Mouse (Mus musculus) heart, embryonic 11.5 days (tissue): ENCODE data around the gene Galnt4. TPM values are rescaled to one million over a fixed set of nuclear protein-coding genes. Genes with fewer than 3 reads are reported as not detected.

Source experiments
- ATAC-seq: fragments of 200-750 bp; cut with Nextera tagmentation; replicated peaks from 2 replicates; pipeline ENCODE4 v1.8.0; 2017; ENCODE audit warnings: moderate library complexity; ENCODE audit not compliant: insufficient number of reproducible peaks, low FRiP score, low TSS enrichment
- H3K27ac ChIP-seq: fragments of 300-500 bp; sonication (generic); 2 replicates; pipeline ENCODE4 v1.5.1; 2014; ENCODE audit warnings: mild to moderate bottlenecking, low read depth, low read length
- H3K27me3 ChIP-seq: fragments of 300-500 bp; sonication (generic); 2 replicates; pipeline ENCODE4 v1.6.1; 2014; ENCODE audit warnings: mild to moderate bottlenecking, low read length, mixed read lengths; ENCODE audit not compliant: control insufficient read depth, insufficient read depth
- H3K36me3 ChIP-seq: fragments of 300-500 bp; sonication (generic); 2 replicates; pipeline ENCODE4 v1.6.1; 2014; ENCODE audit warnings: mild to moderate bottlenecking, low read length, moderate library complexity, mixed read lengths; ENCODE audit not compliant: control insufficient read depth, insufficient read depth
- H3K4me1 ChIP-seq: fragments of 300-500 bp; sonication (generic); 2 replicates; pipeline ENCODE4 v1.6.1; 2014; ENCODE audit warnings: low read length; ENCODE audit not compliant: control insufficient read depth, insufficient read depth
- H3K4me2 ChIP-seq: fragments of 300-500 bp; sonication (generic); 2 replicates; pipeline ENCODE4 v1.6.1; 2014; ENCODE audit warnings: mild to moderate bottlenecking, moderate library complexity
- H3K4me3 ChIP-seq: fragments of 300-500 bp; sonication (generic); 2 replicates; pipeline ENCODE4 v1.5.1; 2014; ENCODE audit warnings: low read depth, low read length
- H3K9ac ChIP-seq: fragments of 300-500 bp; sonication (generic); 2 replicates; pipeline ENCODE4 v1.6.1; 2014; ENCODE audit warnings: mild to moderate bottlenecking, low read depth, low read length, moderate library complexity
- H3K9me3 ChIP-seq: fragments of 300-500 bp; sonication (generic); replicated peaks from 2 replicates; pipeline ENCODE4 v1.6.1; 2016; ENCODE audit warnings: low read length; ENCODE audit not compliant: control insufficient read depth
- WGBS: fragments of 180-500 bp; shearing (Covaris S2); extraction: QIAGEN DNeasy Blood & Tissue Kit; methylation state at CpG from one replicate; pipeline ENCODE4 v1.1.7; 2014; ENCODE audit not compliant: insufficient replicate concordance; 5-methylcytosine and 5-hydroxymethylcytosine counted together
- polyA plus RNA-seq: library from polyadenylated mRNA; unstranded; fragments of >200 nt; fragmentation: Nextera tagmentation; extraction: Ambion mirVana; gene quantifications from 2 replicates; pipeline ENCODE4 v1.2.1, GENCODE M21; 2014

Gene Galnt4
- polyA plus RNA-seq, 1 experiment from 2014 or later = 6.2 TPM

GRCm38 (mm10) chr10:99117876-99118275 is 9.9 kb downstream of the Galnt4 start:
- no peak overlapping the region for H3K4me3 ChIP-seq
- 61% methylated on average over 10 of the region's 10 CpGs for WGBS
- H3K4me1 ChIP-seq = peaks cover 19% of the 10 kb centered on the region
- H3K4me2 ChIP-seq = no peak overlapping the region
- no peaks in the 10 kb centered on the region for H3K27me3 ChIP-seq
- H3K9ac ChIP-seq = no peak overlapping the region
- H3K9me3 ChIP-seq = no peaks in the 10 kb centered on the region
- H3K36me3 ChIP-seq = no peaks in the 10 kb centered on the region
- no peak for ATAC-seq
- no peak overlapping the region for H3K27ac ChIP-seq

GRCm38 (mm10) chr10:99118697-99119096 is 10.7 kb downstream of the Galnt4 start:
- peaks cover 19% of the 10 kb centered on the region for H3K4me1 ChIP-seq
- no peak overlapping the region for H3K9ac ChIP-seq
- no peak overlapping the region for H3K27ac ChIP-seq
- no peak overlapping the region for H3K4me3 ChIP-seq
- H3K36me3 ChIP-seq = no peaks in the 10 kb centered on the region
- WGBS = 46% methylated on average over 6 of the region's 6 CpGs
- H3K27me3 ChIP-seq = no peaks in the 10 kb centered on the region
- no peak for ATAC-seq
- H3K4me2 ChIP-seq = no peak overlapping the region
- no peaks in the 10 kb centered on the region for H3K9me3 ChIP-seq

- Histone ChIP-seq H3K4me2 (no peak overlapping the region), H3K9me3 (no peaks in the 10 kb centered on the region), H3K4me3 (no peak overlapping the region), H3K36me3 (no peaks in the 10 kb centered on the region), H3K4me1 (peaks cover 19% of the 10 kb centered on the region), H3K9ac (no peak overlapping the region), H3K27me3 (no peaks in the 10 kb centered on the region), H3K27ac (no peak overlapping the region)
- no peak for ATAC-seq
- 69% methylated on average over 4 of the region's 4 CpGs for WGBS
These were observed 11.5 kb downstream of the Galnt4 start for GRCm38 (mm10) chr10:99119471-99119870.

GRCm38 (mm10) chr10:99126225-99126624 is 18.3 kb downstream of the Galnt4 start, which contains the start of gene Phxr2:
TSS of gene Phxr2 (minus strand) at chr10:99126325.
- no peak for ATAC-seq
- Histone ChIP-seq H3K9ac (no peak within 1 kb of the TSS), H3K4me1 (no peaks in the 10 kb centered on the region), H3K27ac (no peak within 1 kb of the TSS), H3K36me3 (no peaks in the 10 kb centered on the region), H3K9me3 (no peaks in the 10 kb centered on the region), H3K4me3 (no peak within 1 kb of the TSS), H3K27me3 (no peaks in the 10 kb centered on the region), H3K4me2 (no peak within 1 kb of the TSS)
- 85% methylated on average over 4 of the region's 4 CpGs for WGBS

GRCm38 (mm10) chr10:99126954-99127353 is 19.0 kb downstream of the Galnt4 start:
- Histone ChIP-seq H3K27ac (no peak overlapping the region), H3K27me3 (no peaks in the 10 kb centered on the region), H3K9ac (no peak overlapping the region), H3K4me2 (no peak overlapping the region), H3K36me3 (no peaks in the 10 kb centered on the region), H3K4me1 (no peaks in the 10 kb centered on the region), H3K9me3 (no peaks in the 10 kb centered on the region), H3K4me3 (no peak overlapping the region)
- WGBS = 82% methylated on average over 14 of the region's 14 CpGs
- no peak for ATAC-seq

GRCm38 (mm10) chr10:99127691-99128261 is 19.8 kb downstream of the Galnt4 start:
- Histone ChIP-seq H3K4me2 (no peak overlapping the region), H3K9ac (no peak overlapping the region), H3K27ac (no peak overlapping the region), H3K4me1 (no peaks in the 10 kb centered on the region), H3K27me3 (no peaks in the 10 kb centered on the region), H3K36me3 (no peaks in the 10 kb centered on the region), H3K9me3 (no peaks in the 10 kb centered on the region), H3K4me3 (no peak overlapping the region)
- 83% methylated on average over 11 of the region's 11 CpGs for WGBS
- ATAC-seq = no peak

- ATAC-seq = no peak
- WGBS = 35% methylated on average over 6 of the region's 6 CpGs
- no peaks in the 10 kb centered on the region for H3K36me3 ChIP-seq
- no peak overlapping the region for H3K27ac ChIP-seq
- no peak overlapping the region for H3K4me2 ChIP-seq
- H3K4me1 ChIP-seq = no peaks in the 10 kb centered on the region
- H3K27me3 ChIP-seq = no peaks in the 10 kb centered on the region
- no peak overlapping the region for H3K9ac ChIP-seq
- no peak overlapping the region for H3K4me3 ChIP-seq
- H3K9me3 ChIP-seq = no peaks in the 10 kb centered on the region
These were observed 22.7 kb downstream of the Galnt4 start for GRCm38 (mm10) chr10:99130611-99131010.

- no peak overlapping the region for H3K4me2 ChIP-seq
- H3K27me3 ChIP-seq = no peaks in the 10 kb centered on the region
- no peaks in the 10 kb centered on the region for H3K4me1 ChIP-seq
- H3K4me3 ChIP-seq = no peak overlapping the region
- no peak for ATAC-seq
- H3K36me3 ChIP-seq = no peaks in the 10 kb centered on the region
- no peak overlapping the region for H3K27ac ChIP-seq
- no peak overlapping the region for H3K9ac ChIP-seq
- no peaks in the 10 kb centered on the region for H3K9me3 ChIP-seq
- 60% methylated on average over 5 of the region's 5 CpGs for WGBS
These were observed 23.3 kb downstream of the Galnt4 start for GRCm38 (mm10) chr10:99131298-99131697.

GRCm38 (mm10) chr10:99132189-99132588 is 24.2 kb downstream of the Galnt4 start:
- H3K36me3 ChIP-seq = no peaks in the 10 kb centered on the region
- no peaks in the 10 kb centered on the region for H3K4me1 ChIP-seq
- no peak overlapping the region for H3K27ac ChIP-seq
- no peaks in the 10 kb centered on the region for H3K27me3 ChIP-seq
- no peak overlapping the region for H3K4me3 ChIP-seq
- 83% methylated on average over 6 of the region's 6 CpGs for WGBS
- H3K9ac ChIP-seq = no peak overlapping the region
- no peaks in the 10 kb centered on the region for H3K9me3 ChIP-seq
- no peak overlapping the region for H3K4me2 ChIP-seq
- no peak for ATAC-seq
